Mouse (Mus musculus) liver, embryonic 14.5 days (tissue): ENCODE results near the gene Fermt1. TPM values are rescaled to one million over a fixed set of nuclear protein-coding genes. Genes with fewer than 3 reads are reported as not detected.

Experiments used
- ATAC-seq: fragments of 200-750 bp; cut with Nextera tagmentation; 2 replicates; pipeline ENCODE4 v1.8.0; 2017; ENCODE audit warnings: moderate number of reproducible peaks, mild to moderate bottlenecking, moderate library complexity; ENCODE audit not compliant: insufficient read depth
- DNase-seq, 3 experiments: peaks; one replicate each; pipeline ENCODE4 v3.0.0-alpha.2; 2012 to 2013; ENCODE audit warnings: low read depth in 3 of 3, low spot score in 3 of 3
- H3K27ac ChIP-seq: fragments of 300-500 bp; sonication (generic); 2 replicates; pipeline ENCODE4 v1.5.1; 2014; ENCODE audit warnings: moderate library complexity, mild to moderate bottlenecking, control low read depth, inconsistent platforms
- H3K27me3 ChIP-seq: fragments of 300-500 bp; sonication (generic); 2 replicates; pipeline ENCODE4 v1.6.1; 2014; ENCODE audit warnings: mild to moderate bottlenecking, low read length, moderate library complexity; ENCODE audit not compliant: control insufficient read depth, insufficient read depth
- H3K36me3 ChIP-seq: fragments of 300-500 bp; sonication (generic); replicated peaks from 2 replicates; pipeline ENCODE4 v1.6.1; 2014; ENCODE audit warnings: low read depth; ENCODE audit not compliant: control insufficient read depth, insufficient read depth
- H3K4me1 ChIP-seq, 2 experiments: fragments of 200-500 bp in 1 of 2; fragments of 300-500 bp in 1 of 2; sonication (generic) in 1 of 2; replicated peaks; 2 replicates each; pipeline ENCODE4 v1.6.1; 2012 to 2014; ENCODE audit warnings: antibody characterized with exemption in 1 of 2, inconsistent platforms in 1 of 2, low read length in 1 of 2; ENCODE audit not compliant: control insufficient read depth in 2 of 2, insufficient read depth in 2 of 2
- H3K4me2 ChIP-seq: fragments of 300-500 bp; sonication (generic); 2 replicates; pipeline ENCODE4 v1.6.1; 2014; ENCODE audit warnings: low read depth, mild to moderate bottlenecking, control low read depth, moderate library complexity
- H3K4me3 ChIP-seq, 2 experiments: fragments of 200-500 bp in 1 of 2; fragments of 300-500 bp in 1 of 2; sonication (generic) in 1 of 2; 2 replicates each; pipeline ENCODE4 v1.5.1; 2012 to 2014; ENCODE audit warnings: low read depth in 2 of 2, low read length in 2 of 2, mild to moderate bottlenecking in 2 of 2, control low read depth in 1 of 2, inconsistent platforms in 1 of 2, moderate library complexity in 1 of 2; ENCODE audit not compliant: insufficient read depth in 1 of 2
- H3K9ac ChIP-seq: fragments of 300-500 bp; sonication (generic); replicated peaks from 2 replicates; pipeline ENCODE4 v1.6.1; 2014; ENCODE audit warnings: mild to moderate bottlenecking, control low read depth, moderate library complexity
- H3K9me3 ChIP-seq: fragments of 300-500 bp; sonication (generic); 2 replicates; pipeline ENCODE4 v1.6.1; 2016; ENCODE audit warnings: low read length, mixed read lengths; ENCODE audit not compliant: control insufficient read depth
- CTCF ChIP-seq: IDR thresholded peaks from 2 replicates; pipeline ENCODE4 v1.5.1; 2016; ENCODE audit warnings: antibody characterized with exemption, low read depth, control low read depth
- EP300 ChIP-seq: IDR thresholded peaks from 2 replicates; pipeline ENCODE4 v1.6.1; 2016; ENCODE audit warnings: antibody characterized with exemption, low read depth
- WGBS: fragments of 180-500 bp; shearing (Covaris S2); extraction: QIAGEN DNeasy Blood & Tissue Kit; methylation state at CpG from one replicate; pipeline ENCODE4 v1.1.7; 2014; ENCODE audit not compliant: insufficient replicate concordance; 5-methylcytosine and 5-hydroxymethylcytosine counted together
- polyA plus RNA-seq, 2 experiments: library from polyadenylated mRNA; depleted of rRNA in 1 of 2; stranded (reverse) in 1 of 2; unstranded in 1 of 2; fragments of >200 nt; fragmentation: Nextera tagmentation in 1 of 2; extraction: Ambion mirVana in 1 of 2; gene quantifications; 2 replicates each; pipeline versions ENCODE4 v1.2.1 to v1.2.3; 2012 to 2014

The Fermt1 gene
- polyA plus RNA-seq, 2 experiments, result 0.02 to 0.08 TPM

DNA sequence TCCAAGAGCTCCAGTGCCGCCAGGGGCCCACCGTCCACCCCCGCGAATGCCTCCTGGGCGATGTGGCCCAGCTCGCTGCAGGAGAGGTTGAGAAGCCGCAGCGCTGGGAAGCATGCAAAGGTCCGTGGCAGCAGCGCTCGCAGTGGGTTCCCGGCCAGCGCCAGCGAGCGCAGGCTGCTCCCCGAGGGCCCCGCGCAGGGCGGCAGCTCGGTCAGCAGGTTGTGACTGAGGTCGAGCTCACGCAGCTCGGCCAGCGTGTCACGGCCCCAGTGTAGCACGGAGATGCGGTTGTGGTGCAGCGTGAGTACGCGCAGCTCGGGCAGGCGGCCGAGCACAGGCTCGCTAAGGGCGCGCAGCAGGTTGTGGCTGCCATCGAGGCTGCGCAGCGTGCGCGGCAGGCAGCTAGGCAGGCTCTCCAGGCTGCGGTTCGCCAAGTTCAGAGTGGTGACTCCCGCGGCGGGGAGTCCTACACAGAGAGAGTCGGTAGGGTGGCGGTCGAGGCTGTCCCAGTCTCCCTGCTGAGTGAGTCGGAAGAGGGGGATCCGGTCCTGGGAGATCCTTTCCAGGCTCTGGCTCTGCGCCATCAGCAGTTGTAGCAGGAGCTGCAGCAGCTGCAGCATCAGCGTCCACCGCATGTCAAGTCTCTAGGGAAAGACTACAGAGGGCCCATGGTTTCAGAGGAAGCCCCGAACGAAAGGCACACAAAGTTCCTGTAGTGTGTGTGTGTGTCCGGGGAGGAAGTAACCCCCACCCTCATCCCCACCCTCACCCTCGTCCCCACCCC lies 66.3 kb downstream of the Fermt1 start:
- WGBS, result under 1% methylated on average over 58 of the region's 58 CpGs
- Histone ChIP-seq H3K4me3 (peak overlapping the region; percentile 2 to 23; a peak in 3 of 4 replicates), H3K4me1 (no peaks in the 10 kb centered on the region), H3K4me2 (peak overlapping the region; percentile 53), H3K27ac (no peak overlapping the region), H3K27me3 (peaks cover 27% of the 10 kb centered on the region), H3K9ac (no peak overlapping the region), H3K9me3 (no peaks in the 10 kb centered on the region), H3K36me3 (no peaks in the 10 kb centered on the region)
- DNase-seq, result no peak
- ATAC-seq, result peak; percentile 26; the same call in 1 of the 2 replicates
- TF ChIP-seq CTCF (no peak), EP300 (no peak)

DNA sequence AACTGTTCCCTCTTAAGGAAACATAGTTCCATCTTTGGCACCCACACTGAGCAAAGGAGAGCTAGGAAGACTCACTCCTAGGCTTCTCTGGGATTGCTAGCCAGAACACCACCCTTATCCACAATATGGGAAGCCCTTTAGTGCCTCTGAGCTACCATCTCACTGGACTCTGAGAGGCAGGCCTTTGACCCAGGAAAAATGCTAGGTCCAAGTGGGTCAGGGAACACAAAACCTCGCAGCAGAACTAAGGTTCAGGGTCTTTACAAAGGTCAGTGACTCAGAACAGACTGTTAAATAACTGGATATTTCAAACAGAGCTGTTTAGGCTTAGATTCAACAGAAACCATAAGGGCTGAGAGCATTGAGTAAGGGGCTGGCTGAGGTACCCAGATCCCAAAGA lies 68.7 kb downstream of the Fermt1 start:
- ATAC-seq (no peak), DNase-seq (no peak)
- no peak for TF ChIP-seq EP300
- no peak for TF ChIP-seq CTCF
- Histone ChIP-seq H3K4me2 (no peak overlapping the region), H3K36me3 (no peaks in the 10 kb centered on the region), H3K27ac (no peak overlapping the region), H3K9ac (no peak overlapping the region), H3K4me3 (no peak overlapping the region), H3K4me1 (peaks cover 0 to 2% of the 10 kb centered on the region in 2 experiments; a peak in 1 of 4 replicates), H3K27me3 (peaks cover 27% of the 10 kb centered on the region), H3K9me3 (no peaks in the 10 kb centered on the region)
- 38% methylated on average over 1 of the region's 1 CpGs for WGBS

DNA sequence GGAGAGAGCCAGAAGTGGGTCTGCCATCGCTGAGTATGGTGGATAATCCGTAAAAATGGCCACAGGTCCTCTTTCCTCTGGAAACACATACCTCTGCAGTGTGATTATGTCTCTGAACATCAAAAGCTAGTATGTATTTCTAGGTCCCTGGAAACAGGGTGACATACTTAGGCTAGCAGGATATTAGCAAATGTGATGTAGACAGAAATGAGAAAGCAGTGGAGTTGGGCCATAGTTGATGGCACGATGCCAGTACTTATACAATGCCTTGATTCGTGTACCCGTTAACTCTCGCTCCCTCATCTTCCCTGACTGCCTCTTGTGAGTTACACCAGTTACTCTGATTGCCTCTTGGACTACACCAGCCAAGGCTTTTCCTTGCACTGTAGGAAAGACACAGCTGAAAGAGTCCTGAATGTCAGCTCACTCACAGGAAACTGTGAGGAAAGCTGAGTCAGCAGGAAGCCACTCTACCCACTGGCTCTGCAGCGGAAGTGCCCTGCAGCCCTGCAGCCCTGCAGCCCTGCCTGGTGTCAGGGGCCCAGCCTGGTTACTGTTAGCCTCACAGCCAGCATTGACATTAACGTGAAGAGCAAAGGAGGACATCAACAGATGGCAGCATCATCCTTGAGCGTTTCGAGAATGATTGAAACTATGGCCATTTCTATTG lies 71.9 kb downstream of the Fermt1 start:
- TF ChIP-seq EP300 (no peak), CTCF (no peak)
- Histone ChIP-seq H3K4me1 (peaks cover 0 to 2% of the 10 kb centered on the region in 2 experiments; a peak in 1 of 4 replicates), H3K27ac (no peak overlapping the region), H3K9me3 (no peaks in the 10 kb centered on the region), H3K4me2 (no peak overlapping the region), H3K4me3 (no peak overlapping the region), H3K9ac (no peak overlapping the region), H3K36me3 (no peaks in the 10 kb centered on the region), H3K27me3 (peaks cover 7% of the 10 kb centered on the region)
- WGBS, result 48% methylated on average over 10 of the region's 10 CpGs
- DNase-seq (no peak), ATAC-seq (0 out of 2 replicates have a peak, but pooled peaks have one; percentile 23)

DNA sequence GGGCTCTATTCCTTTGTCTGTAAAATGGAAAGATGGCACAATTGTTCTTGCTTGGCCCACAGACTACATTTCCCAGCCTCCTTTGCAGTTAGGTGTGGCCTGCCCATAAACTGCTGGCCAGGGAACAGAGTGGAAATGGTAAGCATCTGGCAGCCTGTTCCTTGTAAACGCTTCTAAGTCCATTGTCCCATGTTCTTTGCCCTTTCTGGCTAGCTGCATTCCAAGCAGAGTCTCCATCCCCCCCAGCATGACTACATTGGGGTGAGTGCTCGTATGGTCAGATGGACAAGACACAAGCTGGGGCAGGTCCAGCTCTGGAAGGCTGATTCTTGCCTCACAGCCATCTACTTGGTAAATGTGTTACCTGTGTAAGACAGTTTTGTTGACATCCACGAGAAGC lies 74.0 kb downstream of the Fermt1 start:
- no peaks in the 10 kb centered on the region for H3K27me3 ChIP-seq
- no peak for DNase-seq

DNA sequence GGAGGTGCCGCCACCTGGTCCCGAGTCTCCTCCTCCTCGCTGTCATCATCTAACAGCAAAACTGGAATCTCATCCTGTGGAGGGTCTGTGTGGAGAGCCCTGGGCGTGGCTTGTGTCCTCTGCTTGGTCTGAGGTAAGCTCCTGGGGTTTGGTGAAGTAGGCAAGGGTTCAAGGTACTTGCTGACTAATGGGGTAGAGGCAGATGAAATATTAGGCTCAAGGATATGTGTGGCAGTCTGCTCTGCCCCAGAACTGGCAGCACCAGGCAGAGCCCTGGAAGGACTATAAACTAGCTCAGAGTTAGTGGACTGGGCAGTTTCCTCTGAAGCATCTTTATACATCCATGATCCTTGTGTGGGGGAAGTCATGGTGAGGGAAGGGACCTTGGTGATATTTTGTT lies 75.4 kb downstream of the Fermt1 start:
- Histone ChIP-seq H3K9ac (no peak overlapping the region), H3K27me3 (no peaks in the 10 kb centered on the region), H3K9me3 (no peaks in the 10 kb centered on the region), H3K4me2 (no peak overlapping the region), H3K36me3 (peaks cover 3% of the 10 kb centered on the region; the same call in 1 of the 2 replicates), H3K27ac (no peak overlapping the region), H3K4me3 (no peak overlapping the region), H3K4me1 (peaks cover 0 to 2% of the 10 kb centered on the region in 2 experiments; a peak in 1 of 4 replicates)
- TF ChIP-seq CTCF (no peak), EP300 (no peak)
- no peak for ATAC-seq
- 63% methylated on average over 4 of the region's 4 CpGs for WGBS
- DNase-seq, result no peak

More for the DNA sequence above, 74.0 kb downstream of the Fermt1 start:
- TF ChIP-seq EP300, result no peak
- no peak for TF ChIP-seq CTCF
- no peaks in the 10 kb centered on the region for H3K9me3 ChIP-seq
- no peak for ATAC-seq
- H3K9ac ChIP-seq, result no peak overlapping the region
- WGBS, result 54% methylated on average over 3 of the region's 3 CpGs
- peaks cover 0 to 2% of the 10 kb centered on the region in 2 experiments; a peak in 1 of 4 replicates for H3K4me1 ChIP-seq
- no peak overlapping the region for H3K4me3 ChIP-seq
- no peaks in the 10 kb centered on the region for H3K36me3 ChIP-seq
- no peak overlapping the region for H3K27ac ChIP-seq
- no peak overlapping the region for H3K4me2 ChIP-seq
